Mouse (Mus musculus): ENCODE measurements at regions not wholly inside any gene's neighbourhood (a gene's known extent, or its start where the extent isn't known, plus 50 kb on each side); places are given as distances from the start of the nearest gene placed in this dataset.

DNA sequence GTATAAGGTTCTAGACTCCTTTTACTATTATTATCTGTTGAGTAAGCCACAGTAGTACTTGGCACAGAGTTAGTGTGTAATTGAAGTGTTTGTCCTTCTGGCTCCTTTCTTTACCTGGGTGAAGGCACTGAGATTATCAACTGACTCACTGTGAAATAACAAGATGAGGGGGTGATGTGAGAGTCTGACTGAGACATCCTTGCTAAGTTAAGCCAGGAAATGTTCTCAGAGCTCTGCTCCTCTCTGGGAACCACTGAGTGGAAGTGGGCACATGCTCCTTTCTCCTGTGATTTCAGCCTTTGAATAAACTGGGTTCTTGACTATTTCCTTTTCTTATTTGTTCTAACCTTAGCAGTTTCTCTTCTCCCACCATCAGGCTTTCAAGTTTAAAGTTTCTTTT lies 380.7 kb upstream of the Prkcq start:
- in situ Hi-C loops (cut with MboI; ENCODE audit: unreplicated experiment in 2 of 2), result loop anchor here in 1 of 2 experiments (25.0 kb wide), 1 partner anchor 679 kb away; no protein-coding TSS in a partner anchor

DNA sequence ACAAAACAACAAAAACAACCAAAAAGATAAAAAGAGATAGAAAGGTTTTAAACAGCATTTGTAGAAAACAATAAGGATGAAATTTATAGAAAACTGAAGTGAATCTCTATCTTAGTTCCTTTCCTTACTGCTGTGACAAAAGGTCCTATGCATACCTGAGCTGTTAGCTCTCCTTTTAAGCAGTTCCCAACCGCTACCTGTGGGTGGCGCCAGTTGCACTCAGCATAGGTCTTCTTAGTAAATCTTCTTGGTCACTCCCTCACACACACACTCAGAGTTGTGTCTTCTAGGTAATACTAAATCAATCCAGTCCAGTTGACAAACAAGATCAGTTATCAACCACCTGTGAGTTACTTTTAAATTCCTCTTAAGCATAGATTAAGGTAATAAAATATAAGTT lies 355.5 kb upstream of the Prkcq start:
- in situ Hi-C loops (cut with MboI; ENCODE audit: unreplicated experiment in 2 of 2), result no loop called here

DNA sequence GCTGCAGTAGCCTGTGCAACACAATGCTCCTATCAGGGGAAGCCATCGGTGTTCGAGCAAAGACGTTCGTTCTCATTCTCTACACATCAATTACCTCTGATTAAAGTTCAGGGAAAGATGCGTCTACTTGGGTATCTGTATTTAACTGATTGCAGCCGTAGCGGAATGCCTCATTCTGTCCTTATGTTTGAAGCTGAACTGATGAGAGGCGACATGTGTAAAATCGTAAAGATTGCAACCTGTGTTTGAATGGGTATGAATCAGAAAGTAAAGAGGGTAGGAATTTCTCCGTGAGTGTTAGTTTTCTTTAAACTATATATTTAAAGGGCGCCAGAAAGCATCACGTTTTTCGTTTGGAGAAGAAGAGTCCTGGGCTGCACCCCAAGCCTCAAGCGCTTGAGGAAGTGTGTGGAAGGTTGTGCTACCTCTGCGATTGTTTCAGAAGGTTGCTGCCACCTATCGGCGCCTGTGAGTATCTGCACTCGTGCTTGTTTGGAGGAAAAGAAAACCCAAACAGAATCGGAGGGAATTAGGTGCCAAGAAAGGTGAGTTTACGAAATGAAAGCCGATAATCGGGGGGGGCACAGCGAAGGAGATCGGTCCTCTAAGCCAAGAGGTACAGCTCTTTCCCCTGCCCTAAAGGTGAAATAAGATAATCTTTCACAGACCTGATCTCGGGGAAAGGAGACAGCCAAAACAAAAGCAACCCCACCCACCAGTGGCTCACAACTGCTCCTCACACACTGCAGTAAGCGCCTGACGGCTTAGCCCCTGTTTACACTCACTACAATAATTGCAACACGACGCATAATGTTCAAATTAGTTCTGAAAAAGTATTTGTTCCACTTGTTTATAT lies 346.4 kb upstream of the Prkcq start:
- in situ Hi-C loops (cut with MboI; ENCODE audit: unreplicated experiment in 2 of 2), result no loop called here

DNA sequence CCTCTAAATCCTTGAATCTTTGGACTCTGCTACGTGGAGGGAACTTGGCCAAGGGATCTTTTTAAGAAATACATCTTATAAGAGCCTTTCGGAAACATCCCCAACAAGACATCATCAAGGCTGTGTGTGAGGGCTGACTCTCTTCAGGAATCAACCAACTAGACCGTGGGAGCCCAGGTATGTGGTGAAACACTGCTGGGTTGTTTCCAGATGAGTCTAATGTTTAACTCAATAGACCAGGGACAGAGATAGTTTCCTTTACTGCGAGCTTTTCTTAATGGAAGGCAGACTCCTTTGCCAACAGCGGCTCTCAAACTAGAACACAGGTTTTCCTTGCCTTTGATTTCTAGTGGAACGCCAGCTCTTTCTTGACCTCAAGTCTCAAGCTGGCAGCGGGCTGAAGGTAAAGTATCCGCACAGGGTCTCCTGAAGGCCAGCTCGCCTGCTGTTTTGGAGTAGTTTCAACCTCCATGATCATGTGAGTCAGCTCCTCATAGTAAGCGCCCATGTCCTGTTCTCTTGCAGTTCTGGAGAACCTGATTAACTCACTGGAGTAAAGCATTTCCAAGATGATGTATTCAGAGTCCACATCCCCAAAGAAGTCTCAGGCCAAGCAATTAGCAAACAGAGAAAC lies 345.7 kb upstream of the Prkcq start:
- in situ Hi-C loops (cut with MboI; ENCODE audit: unreplicated experiment in 2 of 2), result no loop called here

DNA sequence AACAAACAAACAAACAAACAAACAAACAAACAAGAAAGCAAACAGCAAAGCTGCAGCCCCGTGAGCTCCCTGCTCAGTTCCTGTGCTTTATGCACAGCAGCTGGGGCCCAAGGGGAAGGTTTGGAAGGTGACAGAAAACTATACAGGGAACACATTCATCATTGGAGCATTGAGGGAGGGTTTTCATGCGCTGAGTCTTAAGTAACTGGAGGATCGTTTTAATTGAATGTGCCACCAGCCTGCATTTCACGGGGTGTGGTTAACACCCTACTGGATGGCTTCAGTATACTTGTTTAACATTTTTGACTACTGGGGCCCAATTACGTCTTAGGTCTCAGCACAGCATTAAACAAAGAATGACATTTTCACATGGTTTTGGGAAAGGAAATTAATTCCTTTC lies 331.9 kb upstream of the Prkcq start:
- in situ Hi-C loops (cut with MboI; ENCODE audit: unreplicated experiment in 2 of 2), result no loop called here

DNA sequence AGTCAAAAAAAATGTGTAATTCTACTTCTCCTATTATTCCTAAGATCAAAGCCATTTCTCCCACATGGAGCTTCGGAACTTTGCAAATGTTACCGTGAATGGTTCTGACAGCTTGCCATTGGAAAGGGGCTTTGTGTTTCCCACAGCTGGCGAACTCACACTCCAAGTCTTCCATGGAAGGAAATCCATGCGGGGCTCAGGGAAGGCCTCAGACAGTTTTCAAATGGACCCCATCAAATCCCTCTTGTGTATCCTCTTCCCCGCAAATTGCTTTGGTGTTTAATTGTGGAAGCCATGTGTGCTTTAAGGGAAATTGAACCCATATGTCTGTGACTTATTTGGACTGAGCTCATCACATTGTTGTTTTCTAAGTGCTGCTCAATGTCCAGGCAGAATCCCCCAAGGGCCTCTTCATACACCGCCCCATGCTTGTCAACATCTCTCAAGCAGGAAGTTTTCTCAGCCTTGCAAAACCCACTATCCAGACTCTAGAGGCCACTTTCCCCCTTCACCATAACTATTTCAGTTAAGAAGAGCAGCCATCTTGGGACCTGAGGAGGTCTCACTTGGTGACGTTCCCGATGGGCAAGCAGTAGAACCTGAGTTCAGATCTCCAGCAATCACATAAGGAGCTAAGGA lies 310.1 kb upstream of the Prkcq start:
- in situ Hi-C loops (cut with MboI; ENCODE audit: unreplicated experiment in 2 of 2), result no loop called here

DNA sequence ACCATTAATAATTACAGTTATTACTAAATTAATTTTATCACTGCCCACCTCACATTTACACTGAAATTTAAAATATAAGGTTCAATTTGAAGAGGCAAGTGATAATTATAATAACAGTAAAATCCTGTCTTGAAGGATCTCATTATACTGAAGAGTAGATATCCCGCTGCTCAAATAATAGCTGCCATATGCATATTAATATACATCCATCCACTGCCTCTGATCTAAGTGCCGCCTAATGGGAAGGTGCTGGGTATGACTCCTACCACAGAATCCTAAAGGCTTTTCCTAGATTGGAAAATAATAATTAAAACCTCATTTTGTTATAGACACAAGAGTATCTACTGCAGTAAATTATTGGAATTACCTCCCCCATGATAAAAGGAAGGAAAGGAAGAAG lies 307.5 kb upstream of the Prkcq start:
- in situ Hi-C loops (cut with MboI; ENCODE audit: unreplicated experiment in 2 of 2), result no loop called here

DNA sequence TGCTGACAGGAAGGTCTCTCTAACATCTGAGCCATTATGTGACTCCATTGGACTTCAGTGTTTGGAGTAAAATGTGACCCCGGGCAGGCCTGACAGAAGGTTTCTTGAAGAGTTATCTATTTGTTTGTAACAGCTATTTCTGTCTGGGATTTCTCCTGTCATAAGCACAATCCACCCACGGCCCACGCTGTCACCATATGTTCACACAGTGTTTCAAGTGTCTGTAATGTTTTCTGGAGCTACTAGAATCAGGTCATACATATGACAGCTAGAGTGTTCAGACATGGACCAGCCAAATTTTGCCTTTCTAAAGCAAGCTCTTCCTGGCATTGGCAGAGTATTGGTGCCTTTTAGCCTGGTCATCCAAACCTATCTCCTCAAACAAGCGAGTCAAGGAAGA lies 297.6 kb upstream of the Prkcq start:
- in situ Hi-C loops (cut with MboI; ENCODE audit: unreplicated experiment in 2 of 2), result no loop called here

DNA sequence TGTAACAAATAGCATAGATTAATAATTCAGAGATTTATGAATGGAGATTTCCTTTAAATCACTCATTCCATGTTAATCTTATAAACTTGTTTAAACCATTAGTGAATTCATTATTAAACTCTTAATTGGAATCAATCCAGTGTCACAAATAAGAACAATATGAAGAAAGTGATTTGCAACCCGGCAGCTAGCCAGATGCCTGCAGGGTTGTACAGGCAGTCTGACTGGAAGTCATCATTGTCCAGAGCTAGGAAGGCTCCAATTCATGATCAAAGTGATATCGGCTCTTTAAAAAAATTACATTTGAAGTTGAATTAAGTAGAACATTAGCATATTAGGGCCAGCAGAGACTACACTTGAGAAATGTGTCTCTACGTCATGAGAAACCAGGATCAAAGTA lies 270.0 kb upstream of the Prkcq start:
- in situ Hi-C loops (cut with MboI; ENCODE audit: unreplicated experiment in 2 of 2), result no loop called here

DNA sequence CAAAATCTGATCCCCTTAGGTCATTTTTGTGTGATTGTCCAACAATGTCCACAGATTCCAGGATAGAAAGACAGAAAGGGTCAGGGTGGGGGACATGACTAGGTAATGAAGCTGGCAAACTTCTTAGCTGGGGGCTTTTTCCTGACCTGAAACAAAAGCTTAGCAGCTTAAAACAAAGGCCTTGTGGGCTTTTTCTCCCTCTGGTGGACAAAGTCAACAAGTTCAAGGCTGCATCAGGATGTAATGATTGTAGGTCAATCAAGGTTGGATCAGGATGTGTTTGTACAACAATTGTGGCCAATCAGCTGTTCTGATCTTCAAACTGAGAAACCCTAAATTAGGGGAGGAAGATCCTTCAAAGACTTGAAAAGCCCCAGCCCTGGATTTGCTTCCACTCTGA lies 252.0 kb upstream of the Prkcq start:
- in situ Hi-C loops (cut with MboI; ENCODE audit: unreplicated experiment in 2 of 2), result no loop called here

DNA sequence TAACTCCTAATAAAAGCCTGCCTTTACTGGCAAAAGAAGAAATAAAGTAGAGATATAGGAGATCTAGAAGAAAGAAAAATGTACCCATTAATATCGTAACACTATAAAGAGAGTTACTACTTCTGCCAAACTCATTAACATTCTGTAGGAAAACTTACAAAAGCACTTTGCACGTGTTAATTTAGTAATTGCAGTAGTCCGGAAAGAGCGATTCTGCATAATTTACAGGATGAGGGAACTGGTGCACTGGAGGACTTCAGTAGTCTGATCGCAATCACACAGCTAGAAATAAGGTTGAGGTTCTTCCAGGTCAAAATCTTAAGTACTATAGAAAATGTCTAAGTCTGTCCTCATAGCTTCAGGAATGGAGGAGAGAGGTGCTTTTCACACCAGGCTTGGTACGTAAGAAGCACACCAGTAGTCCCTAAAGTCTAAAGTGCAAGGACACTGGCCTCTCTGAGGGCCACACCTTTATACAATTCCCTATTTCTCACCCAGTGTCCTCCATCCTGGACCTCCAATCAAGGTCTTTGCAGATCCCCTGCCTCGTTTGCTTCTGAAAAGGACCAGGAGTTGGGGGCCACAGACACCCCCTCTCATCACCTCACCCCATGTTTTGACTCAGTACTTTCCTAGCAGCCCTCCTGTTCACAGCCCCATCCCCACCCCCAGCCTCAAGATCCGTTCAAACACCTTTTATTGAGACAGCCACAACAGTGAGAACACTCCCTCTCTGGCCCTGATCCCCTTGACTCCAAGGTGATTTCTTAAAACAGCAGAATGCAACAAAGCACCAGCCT lies 251.0 kb upstream of the Prkcq start:
- in situ Hi-C loops (cut with MboI; ENCODE audit: unreplicated experiment in 2 of 2), result no loop called here

DNA sequence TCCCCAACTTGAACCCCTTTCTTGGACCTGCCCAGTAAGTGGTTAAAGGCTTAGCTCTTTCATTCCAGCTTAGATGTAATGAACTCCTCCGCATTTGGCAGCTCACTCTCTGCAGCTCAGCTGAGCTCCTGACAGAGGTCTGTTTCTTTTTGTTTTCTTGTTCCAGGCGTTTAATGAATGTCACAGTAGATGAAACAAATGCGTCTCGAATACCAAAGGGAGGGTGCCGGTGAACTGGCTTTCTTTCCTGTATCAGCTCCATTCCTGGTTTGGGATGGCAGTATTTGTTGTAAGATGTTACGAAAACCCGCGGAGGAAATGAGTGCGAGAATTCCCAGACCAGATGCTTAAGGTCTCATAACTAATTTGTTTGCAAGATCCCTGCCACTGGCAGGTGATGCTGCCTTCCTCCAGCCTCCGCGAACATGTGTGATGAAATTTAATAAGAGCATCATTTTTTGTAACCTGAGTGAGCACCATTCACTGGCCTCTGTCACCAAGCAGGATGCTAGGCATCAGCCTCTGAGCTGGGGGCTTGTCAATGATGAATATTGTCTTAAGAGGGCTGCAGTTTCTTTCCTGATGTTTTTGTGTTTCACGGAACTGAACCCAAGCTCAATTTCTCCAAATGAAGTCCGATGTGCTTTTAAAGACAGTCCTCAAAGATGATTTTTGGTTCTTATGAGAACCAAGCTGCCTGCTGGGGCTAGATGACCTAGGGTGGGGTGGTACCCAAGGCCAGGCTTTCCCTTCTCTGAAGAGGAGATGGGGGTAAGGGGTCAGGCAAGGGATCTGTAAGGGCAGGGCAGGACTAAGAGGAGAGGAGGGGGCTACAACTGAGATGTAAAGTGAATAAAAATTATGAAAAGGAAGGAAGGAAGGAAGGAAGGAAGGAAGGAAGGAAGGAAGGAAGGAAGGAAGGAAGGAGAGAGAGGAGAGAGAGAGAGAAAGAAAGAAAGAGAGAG lies 250.1 kb upstream of the Prkcq start:
- in situ Hi-C loops (cut with MboI; ENCODE audit: unreplicated experiment in 2 of 2), result no loop called here

DNA sequence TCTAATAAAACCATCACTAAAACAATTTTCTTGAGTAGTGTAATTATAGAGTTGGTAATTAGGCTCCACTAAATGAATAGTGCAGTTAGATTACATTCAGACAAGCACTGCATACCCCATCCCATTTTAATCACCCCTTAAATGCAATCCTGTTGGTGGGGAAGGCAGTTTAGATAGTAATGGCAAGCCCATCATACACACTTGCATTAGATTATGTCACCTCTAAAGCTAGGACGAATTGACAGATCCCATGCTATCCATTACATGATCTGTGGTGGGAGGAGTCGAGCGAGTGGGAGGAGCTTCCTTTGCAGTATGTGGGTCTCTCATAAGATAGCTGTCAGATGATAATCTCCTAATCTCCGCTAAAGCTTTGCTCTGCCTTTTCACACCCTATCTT lies 247.9 kb upstream of the Prkcq start:
- in situ Hi-C loops (cut with MboI; ENCODE audit: unreplicated experiment in 2 of 2), result no loop called here

DNA sequence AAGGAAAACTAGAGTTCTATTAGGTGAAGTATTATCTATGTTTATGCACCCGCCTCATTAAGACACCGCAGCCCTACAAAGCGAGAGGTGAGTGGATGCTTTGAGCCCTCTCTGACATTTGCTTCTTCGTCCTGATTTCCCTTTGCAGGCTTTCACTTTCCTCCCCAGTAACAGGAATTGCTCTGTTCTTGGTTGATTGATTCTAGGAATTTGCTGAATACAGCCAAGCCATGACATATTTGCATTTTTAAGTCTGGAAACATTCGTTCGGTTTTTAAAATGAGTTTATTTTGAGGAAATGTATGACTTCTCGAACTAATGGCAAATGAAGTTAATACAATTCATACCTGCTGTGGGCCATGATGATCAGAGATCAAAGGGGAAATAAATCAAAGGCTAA lies 246.5 kb upstream of the Prkcq start:
- in situ Hi-C loops (cut with MboI; ENCODE audit: unreplicated experiment in 2 of 2), result no loop called here

DNA sequence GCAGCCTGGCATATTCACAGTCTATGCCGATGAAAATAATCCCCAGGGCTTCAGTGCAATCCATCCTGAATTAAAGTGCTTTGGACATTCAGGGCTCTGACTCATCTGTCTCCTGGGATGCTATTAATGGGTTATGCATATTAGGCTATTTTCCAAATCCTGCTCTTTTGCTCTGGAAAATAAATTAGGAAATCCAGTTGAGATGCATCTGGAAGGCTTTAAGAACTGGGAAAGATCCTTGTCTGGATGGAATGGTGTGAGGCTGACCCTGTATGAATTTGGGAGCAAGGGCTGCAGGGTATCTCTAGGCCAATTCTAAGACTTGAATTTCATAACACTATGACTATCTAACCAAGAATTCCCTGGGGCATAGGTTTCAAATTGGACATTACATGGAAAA lies 234.5 kb upstream of the Prkcq start:
- in situ Hi-C loops (cut with MboI; ENCODE audit: unreplicated experiment in 2 of 2), result no loop called here

DNA sequence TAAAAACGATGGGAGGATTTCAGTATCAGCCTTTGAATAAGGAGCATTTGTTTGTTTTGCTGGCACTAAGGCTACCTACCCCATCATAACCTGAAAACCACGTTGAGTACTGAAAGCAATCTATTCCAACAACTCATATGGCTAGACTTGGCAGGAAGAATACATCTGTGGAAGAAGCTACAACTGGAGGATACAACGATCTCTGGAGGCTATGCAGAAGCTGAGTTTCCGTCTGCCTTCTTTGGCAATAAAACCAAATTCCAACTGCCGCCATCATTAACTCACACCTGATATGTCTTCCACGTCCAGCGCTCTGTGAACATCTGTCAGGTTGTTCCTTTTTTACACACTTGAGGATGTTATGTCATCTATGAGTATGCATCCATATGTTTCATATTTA lies 206.7 kb upstream of the Prkcq start:
- in situ Hi-C loops (cut with MboI; ENCODE audit: unreplicated experiment in 2 of 2), result no loop called here

DNA sequence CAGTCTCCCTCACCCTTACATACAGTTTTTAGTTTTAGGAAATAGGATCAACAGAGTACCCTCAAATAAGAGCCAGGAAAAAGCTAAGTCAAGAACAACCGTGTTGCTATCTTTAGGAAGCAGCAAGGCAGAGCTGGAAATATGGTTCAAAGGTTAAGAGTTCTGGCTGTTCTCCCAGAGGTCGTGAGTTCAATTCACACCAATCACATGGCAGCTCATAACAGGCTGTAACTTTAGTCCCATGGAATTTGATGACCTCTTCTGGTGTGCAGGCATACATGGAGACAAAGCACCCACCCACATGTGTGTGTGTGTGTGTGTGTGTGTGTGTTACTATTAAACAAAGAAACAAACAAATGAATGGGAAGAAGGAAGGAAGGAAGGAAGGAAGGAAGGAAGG lies 205.0 kb upstream of the Prkcq start:
- in situ Hi-C loops (cut with MboI; ENCODE audit: unreplicated experiment in 2 of 2), result no loop called here

DNA sequence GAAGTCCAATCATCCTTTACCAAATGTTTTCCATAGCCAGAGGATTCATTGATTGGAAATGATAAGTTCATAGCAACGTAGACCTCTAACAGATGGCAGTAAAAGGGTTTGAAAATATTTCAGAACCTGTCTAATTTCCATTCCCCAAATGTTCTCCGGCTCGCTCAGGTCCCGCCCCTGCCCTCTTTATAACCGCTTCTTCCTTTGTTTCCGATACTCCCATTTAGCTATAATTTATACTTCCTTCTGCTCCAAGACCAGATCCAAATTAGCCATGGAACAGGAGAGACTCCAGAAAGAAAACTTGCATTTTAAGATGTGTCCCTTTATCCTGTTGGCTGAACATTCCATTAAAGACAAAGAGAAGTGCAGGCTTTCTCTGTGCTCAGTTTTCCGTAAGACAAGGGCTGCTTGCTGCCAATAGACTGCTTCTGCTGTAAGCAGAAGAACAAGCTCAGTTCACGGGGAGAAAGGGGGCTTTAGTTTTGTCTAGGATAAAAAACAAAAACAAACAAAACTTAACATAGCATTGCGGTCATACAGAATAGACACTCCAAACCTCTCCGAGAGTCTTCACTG lies 202.7 kb upstream of the Prkcq start:
- in situ Hi-C loops (cut with MboI; ENCODE audit: unreplicated experiment in 2 of 2), result no loop called here

DNA sequence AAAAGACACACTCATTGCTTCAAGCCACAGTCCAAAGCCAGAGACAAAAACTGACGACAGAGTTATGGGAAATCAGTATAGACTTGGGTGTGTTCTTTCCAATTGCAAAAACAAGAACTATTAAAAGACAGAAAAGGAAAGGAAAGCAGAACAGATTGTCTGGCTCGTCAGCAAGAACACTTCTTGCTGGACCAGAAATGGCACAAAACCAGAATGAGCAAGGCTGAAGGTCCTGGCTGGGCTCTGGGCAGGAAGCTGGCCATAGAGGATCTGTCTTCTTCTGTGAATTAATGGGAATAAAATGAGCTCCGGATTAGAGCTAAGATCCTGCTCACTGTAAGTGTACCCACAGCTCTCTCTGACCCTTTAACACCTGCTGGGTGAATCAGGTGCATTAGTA lies 199.9 kb upstream of the Prkcq start:
- in situ Hi-C loops (cut with MboI; ENCODE audit: unreplicated experiment in 2 of 2), result no loop called here

DNA sequence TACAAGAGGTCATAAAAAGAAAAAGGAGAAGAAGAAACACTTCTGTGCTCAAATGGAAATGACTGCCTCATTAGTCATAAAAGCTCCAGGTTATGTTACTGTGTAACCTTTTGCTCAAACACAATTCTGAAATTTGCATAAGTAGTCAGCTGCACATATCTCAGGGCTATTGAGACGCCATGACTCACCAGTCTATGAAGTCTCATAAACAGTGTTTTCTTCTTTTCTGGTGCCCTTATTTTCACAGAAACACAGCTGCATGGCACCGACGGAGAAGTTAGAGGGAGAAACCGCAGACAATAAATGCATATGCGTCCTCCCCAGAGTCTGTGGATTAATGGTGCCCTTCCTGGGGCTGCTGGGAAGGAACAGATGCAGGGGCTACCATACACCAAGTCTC lies 193.1 kb upstream of the Prkcq start:
- in situ Hi-C loops (cut with MboI; ENCODE audit: unreplicated experiment in 2 of 2), result no loop called here

Data from v-Abl transformed pro-B cells (cell line).